Mouse (Mus musculus): ENCODE results near the gene Psmb3.

GRCm38 (mm10) chr11:97737600-97737999, 34.4 kb downstream of the Psmb3 start:
- TF ChIP-seq CTCF (IDR thresholded peaks at IDR 0.05; ENCODE audit: low read depth) (no peak), EP300 (IDR thresholded peaks at IDR 0.05; ENCODE audit: low read depth) (no peak)

All from heart, postnatal 0 days (tissue).